Mouse (Mus musculus): ENCODE measurements around the gene Ipo7. TPM values are rescaled to one million over a fixed set of nuclear protein-coding genes. Genes with fewer than 3 reads are reported as not detected.
A peak's percentile ranks its signal among the peaks of the same experiment; 100 is the strongest.
"Not testable (repeated sequence)": the region's sequence is repeated elsewhere in the genome, so short reads cannot be mapped to it uniquely, and the experiment has no call there.

Ipo7 gene
- polyA plus RNA-seq, 1 experiment = 16.3 TPM

- no peaks in the 10 kb centered on the region for H3K27me3 ChIP-seq (ENCODE audit: control insufficient read depth, insufficient read depth, low read length)
- peak overlapping the region; percentile 77 for H3K27ac ChIP-seq (ENCODE audit: insufficient read depth, low read length)
- H3K4me3 ChIP-seq (ENCODE audit: extremely low read depth, insufficient read depth, insufficient read length) = peak overlapping the region; percentile 67
- H3K4me1 ChIP-seq (ENCODE audit: control insufficient read depth, insufficient read depth, insufficient read length) = no peaks in the 10 kb centered on the region; the same call in 1 of the 2 replicates
- peak in 1 of 2 experiments; percentile 28 for DNase-seq (ENCODE audit: low read depth in 1 of 2, low spot score in 2 of 2)
- no peak for TF ChIP-seq POLR2A (IDR thresholded peaks at IDR 0.05; ENCODE audit: low read depth, low read length)
- TF ChIP-seq CTCF (IDR thresholded peaks at IDR 0.05; ENCODE audit: extremely low read depth, insufficient read depth, insufficient read length, insufficient replicate concordance) = no peak
- WGBS = under 1% methylated on average over 42 of the region's 42 CpGs
- H3K36me3 ChIP-seq (ENCODE audit: control insufficient read depth, insufficient read depth, low read length) = no peaks in the 10 kb centered on the region; the same call in 1 of the 2 replicates
These were observed 783 bp downstream of the Ipo7 start for GRCm38 (mm10) chr7:110018631-110019482.

- Histone ChIP-seq H3K4me3 (ENCODE audit: extremely low read depth, insufficient read depth, insufficient read length) (no peak overlapping the region), H3K27me3 (ENCODE audit: control insufficient read depth, insufficient read depth, low read length) (no peaks in the 10 kb centered on the region), H3K4me1 (ENCODE audit: control insufficient read depth, insufficient read depth, insufficient read length) (no peaks in the 10 kb centered on the region; the same call in 1 of the 2 replicates), H3K27ac (ENCODE audit: insufficient read depth, low read length) (no peak overlapping the region), H3K36me3 (ENCODE audit: control insufficient read depth, insufficient read depth, low read length) (no peaks in the 10 kb centered on the region; the same call in 1 of the 2 replicates)
- TF ChIP-seq POLR2A (IDR thresholded peaks at IDR 0.05; ENCODE audit: low read depth, low read length) = no peak
- TF ChIP-seq CTCF (IDR thresholded peaks at IDR 0.05; ENCODE audit: extremely low read depth, insufficient read depth, insufficient read length, insufficient replicate concordance) = no peak
- no peak for DNase-seq (ENCODE audit: low read depth in 1 of 2, low spot score in 2 of 2)
- WGBS = 79% methylated on average over 1 of the region's 1 CpGs
These were observed 5.5 kb downstream of the Ipo7 start for GRCm38 (mm10) chr7:110023553-110023952.

GRCm38 (mm10) chr7:110026594-110026993, 8.5 kb downstream of the Ipo7 start:
- TF ChIP-seq POLR2A (IDR thresholded peaks at IDR 0.05; ENCODE audit: low read depth, low read length) = no peak
- no peak for TF ChIP-seq CTCF (IDR thresholded peaks at IDR 0.05; ENCODE audit: extremely low read depth, insufficient read depth, insufficient read length, insufficient replicate concordance)
- Histone ChIP-seq H3K27me3 (ENCODE audit: control insufficient read depth, insufficient read depth, low read length) (no peaks in the 10 kb centered on the region), H3K36me3 (ENCODE audit: control insufficient read depth, insufficient read depth, low read length) (peaks cover 6% of the 10 kb centered on the region), H3K4me1 (ENCODE audit: control insufficient read depth, insufficient read depth, insufficient read length) (no peaks in the 10 kb centered on the region), H3K4me3 (ENCODE audit: extremely low read depth, insufficient read depth, insufficient read length) (no peak overlapping the region), H3K27ac (ENCODE audit: insufficient read depth, low read length) (no peak overlapping the region)
- WGBS = 89% methylated on average over 2 of the region's 2 CpGs
- no peak for DNase-seq (ENCODE audit: low read depth in 1 of 2, low spot score in 2 of 2)

- WGBS = 88% methylated on average over 1 of the region's 1 CpGs
- TF ChIP-seq CTCF (IDR thresholded peaks at IDR 0.05; ENCODE audit: extremely low read depth, insufficient read depth, insufficient read length, insufficient replicate concordance) (no peak), POLR2A (IDR thresholded peaks at IDR 0.05; ENCODE audit: low read depth, low read length) (no peak)
- no peak for DNase-seq (ENCODE audit: low read depth in 1 of 2, low spot score in 2 of 2)
These were observed 10.8 kb downstream of the Ipo7 start for GRCm38 (mm10) chr7:110028826-110029225.

GRCm38 (mm10) chr7:110030342-110030741, 12.3 kb downstream of the Ipo7 start:
- TF ChIP-seq CTCF (IDR thresholded peaks at IDR 0.05; ENCODE audit: extremely low read depth, insufficient read depth, insufficient read length, insufficient replicate concordance) = no peak
- peaks cover 19% of the 10 kb centered on the region for H3K36me3 ChIP-seq (ENCODE audit: control insufficient read depth, insufficient read depth, low read length)
- H3K27ac ChIP-seq (ENCODE audit: insufficient read depth, low read length) = no peak overlapping the region
- H3K4me3 ChIP-seq (ENCODE audit: extremely low read depth, insufficient read depth, insufficient read length) = no peak overlapping the region
- 86% methylated on average over 3 of the region's 3 CpGs for WGBS
- H3K27me3 ChIP-seq (ENCODE audit: control insufficient read depth, insufficient read depth, low read length) = no peaks in the 10 kb centered on the region
- no peaks in the 10 kb centered on the region for H3K4me1 ChIP-seq (ENCODE audit: control insufficient read depth, insufficient read depth, insufficient read length)
- no peak for DNase-seq (ENCODE audit: low read depth in 1 of 2, low spot score in 2 of 2)

More at GRCm38 (mm10) chr7:110028826-110029225, 10.8 kb downstream of the Ipo7 start:
- Histone ChIP-seq H3K36me3 (ENCODE audit: control insufficient read depth, insufficient read depth, low read length) (peaks cover 17% of the 10 kb centered on the region), H3K4me1 (ENCODE audit: control insufficient read depth, insufficient read depth, insufficient read length) (no peaks in the 10 kb centered on the region), H3K4me3 (ENCODE audit: extremely low read depth, insufficient read depth, insufficient read length) (no peak overlapping the region), H3K27me3 (ENCODE audit: control insufficient read depth, insufficient read depth, low read length) (no peaks in the 10 kb centered on the region), H3K27ac (ENCODE audit: insufficient read depth, low read length) (no peak overlapping the region)

- peaks cover 12% of the 10 kb centered on the region for H3K36me3 ChIP-seq (ENCODE audit: control insufficient read depth, insufficient read depth, low read length)
- H3K27me3 ChIP-seq (ENCODE audit: control insufficient read depth, insufficient read depth, low read length); H3K4me3 ChIP-seq (ENCODE audit: extremely low read depth, insufficient read depth, insufficient read length); H3K4me1 ChIP-seq (ENCODE audit: control insufficient read depth, insufficient read depth, insufficient read length); DNase-seq (ENCODE audit: low read depth in 1 of 2, low spot score in 2 of 2); H3K27ac ChIP-seq (ENCODE audit: insufficient read depth, low read length): not testable (repeated sequence)
- 93% methylated on average over 2 of the region's 2 CpGs for WGBS
These were observed 39.6 kb downstream of the Ipo7 start for GRCm38 (mm10) chr7:110057723-110058122.
